Mouse (Mus musculus) heart, embryonic 11.5 days (tissue): Measurements from ENCODE around the gene Gipr. TPM values are rescaled to one million over a fixed set of nuclear protein-coding genes. Genes with fewer than 3 reads are reported as not detected.
A peak's percentile ranks its signal among the peaks of the same experiment; 100 is the strongest.

Experiments
- ATAC-seq: fragments of 200-750 bp; cut with Nextera tagmentation; replicated peaks from 2 replicates; pipeline ENCODE4 v1.8.0; 2017; ENCODE audit warnings: moderate library complexity; ENCODE audit not compliant: insufficient number of reproducible peaks, low FRiP score, low TSS enrichment
- H3K27ac ChIP-seq: fragments of 300-500 bp; sonication (generic); 2 replicates; pipeline ENCODE4 v1.5.1; 2014; ENCODE audit warnings: mild to moderate bottlenecking, low read depth, low read length
- H3K27me3 ChIP-seq: fragments of 300-500 bp; sonication (generic); 2 replicates; pipeline ENCODE4 v1.6.1; 2014; ENCODE audit warnings: mild to moderate bottlenecking, low read length, mixed read lengths; ENCODE audit not compliant: control insufficient read depth, insufficient read depth
- H3K36me3 ChIP-seq: fragments of 300-500 bp; sonication (generic); 2 replicates; pipeline ENCODE4 v1.6.1; 2014; ENCODE audit warnings: mild to moderate bottlenecking, low read length, moderate library complexity, mixed read lengths; ENCODE audit not compliant: control insufficient read depth, insufficient read depth
- H3K4me1 ChIP-seq: fragments of 300-500 bp; sonication (generic); 2 replicates; pipeline ENCODE4 v1.6.1; 2014; ENCODE audit warnings: low read length; ENCODE audit not compliant: control insufficient read depth, insufficient read depth
- H3K4me2 ChIP-seq: fragments of 300-500 bp; sonication (generic); 2 replicates; pipeline ENCODE4 v1.6.1; 2014; ENCODE audit warnings: mild to moderate bottlenecking, moderate library complexity
- H3K4me3 ChIP-seq: fragments of 300-500 bp; sonication (generic); 2 replicates; pipeline ENCODE4 v1.5.1; 2014; ENCODE audit warnings: low read depth, low read length
- H3K9ac ChIP-seq: fragments of 300-500 bp; sonication (generic); 2 replicates; pipeline ENCODE4 v1.6.1; 2014; ENCODE audit warnings: mild to moderate bottlenecking, low read depth, low read length, moderate library complexity
- H3K9me3 ChIP-seq: fragments of 300-500 bp; sonication (generic); replicated peaks from 2 replicates; pipeline ENCODE4 v1.6.1; 2016; ENCODE audit warnings: low read length; ENCODE audit not compliant: control insufficient read depth
- WGBS: fragments of 180-500 bp; shearing (Covaris S2); extraction: QIAGEN DNeasy Blood & Tissue Kit; methylation state at CpG from one replicate; pipeline ENCODE4 v1.1.7; 2014; ENCODE audit not compliant: insufficient replicate concordance; 5-methylcytosine and 5-hydroxymethylcytosine counted together
- polyA plus RNA-seq: library from polyadenylated mRNA; unstranded; fragments of >200 nt; fragmentation: Nextera tagmentation; extraction: Ambion mirVana; gene quantifications from 2 replicates; pipeline ENCODE4 v1.2.1, GENCODE M21; 2014

Gipr gene
- polyA plus RNA-seq, 1 experiment from 2014 or later = 10.8 TPM

DNA sequence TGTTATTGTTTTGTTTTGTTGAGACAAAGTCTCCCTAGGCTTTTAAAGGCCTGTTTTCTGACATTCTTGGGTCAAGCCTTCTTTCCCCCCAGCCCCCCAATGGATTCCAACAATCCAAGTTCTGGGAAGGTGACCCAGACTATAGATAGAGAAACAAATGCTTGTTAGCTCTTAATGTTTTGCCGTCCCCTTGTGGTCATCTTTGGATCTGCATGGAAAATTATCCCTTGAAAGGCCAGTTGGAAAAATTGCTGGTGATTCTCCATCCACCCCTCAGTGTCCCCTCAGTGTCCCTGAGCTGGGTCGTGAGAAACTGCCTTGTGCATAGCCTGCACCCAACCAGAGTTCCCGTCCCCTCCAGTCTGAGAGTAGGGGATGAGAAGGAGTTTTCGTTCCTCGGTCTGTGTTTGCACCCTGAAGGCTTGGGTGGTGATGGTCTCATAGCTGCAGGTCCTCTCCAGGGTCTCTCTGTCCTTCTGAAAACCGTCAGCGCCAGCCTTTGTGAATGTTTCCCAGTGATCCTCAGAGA, 43.1 kb upstream of the Gipr start:
- Histone ChIP-seq H3K27me3 (no peaks in the 10 kb centered on the region), H3K4me3 (no peak overlapping the region), H3K4me2 (no peak overlapping the region), H3K9me3 (0 out of 2 replicates have a peak, but pooled peaks cover 3% of the 10 kb centered on the region), H3K27ac (no peak overlapping the region), H3K36me3 (peaks cover 7% of the 10 kb centered on the region; the same call in 1 of the 2 replicates), H3K4me1 (no peaks in the 10 kb centered on the region; the same call in 1 of the 2 replicates), H3K9ac (no peak overlapping the region)
- ATAC-seq = no peak
- WGBS = 52% methylated on average over 7 of the region's 7 CpGs

DNA sequence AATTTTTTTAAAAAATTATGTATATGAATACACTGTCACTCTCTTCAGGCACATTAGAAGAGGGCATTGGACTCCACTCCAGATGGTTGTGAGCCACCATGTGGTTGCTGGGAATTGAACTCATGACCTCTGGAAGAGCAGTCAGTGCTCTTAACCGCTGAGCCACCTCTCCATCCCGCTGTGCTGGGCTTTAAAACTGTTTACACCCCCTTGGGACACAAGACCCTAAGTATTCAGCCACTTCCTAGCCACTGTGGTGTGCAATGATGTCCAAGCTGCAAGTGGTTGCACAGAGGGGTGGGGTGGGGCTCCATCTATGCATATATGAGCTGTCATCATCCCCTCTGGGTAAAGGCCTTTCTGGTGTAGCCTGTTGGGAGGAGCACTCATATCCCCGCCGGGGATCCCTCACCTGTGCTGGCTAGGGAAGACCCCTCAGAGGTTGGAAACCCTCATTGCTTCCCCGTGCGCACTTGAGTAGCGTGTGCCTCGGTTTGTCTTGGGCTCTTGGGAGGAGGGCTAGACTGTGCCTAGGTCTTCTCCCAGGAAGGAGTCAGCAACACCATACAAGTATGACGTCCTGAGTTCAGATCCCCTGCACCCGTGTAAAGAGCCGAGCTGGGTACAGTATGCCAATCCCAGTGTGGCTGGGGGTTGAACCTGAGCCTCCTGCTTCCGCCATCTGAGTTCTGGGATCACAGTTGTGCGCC, 42.4 kb upstream of the Gipr start:
- H3K27me3 ChIP-seq = no peaks in the 10 kb centered on the region
- H3K9ac ChIP-seq = no peak overlapping the region
- 0 out of 2 replicates have a peak, but pooled peaks cover 3% of the 10 kb centered on the region for H3K9me3 ChIP-seq
- H3K36me3 ChIP-seq = peaks cover 7% of the 10 kb centered on the region; the same call in 1 of the 2 replicates
- H3K4me2 ChIP-seq = no peak overlapping the region
- 0 out of 2 replicates have a peak, but pooled peaks have one; percentile 21 for ATAC-seq
- WGBS = 72% methylated on average over 13 of the region's 13 CpGs
- H3K4me1 ChIP-seq = no peaks in the 10 kb centered on the region; the same call in 1 of the 2 replicates
- no peak overlapping the region for H3K4me3 ChIP-seq
- no peak overlapping the region for H3K27ac ChIP-seq

DNA sequence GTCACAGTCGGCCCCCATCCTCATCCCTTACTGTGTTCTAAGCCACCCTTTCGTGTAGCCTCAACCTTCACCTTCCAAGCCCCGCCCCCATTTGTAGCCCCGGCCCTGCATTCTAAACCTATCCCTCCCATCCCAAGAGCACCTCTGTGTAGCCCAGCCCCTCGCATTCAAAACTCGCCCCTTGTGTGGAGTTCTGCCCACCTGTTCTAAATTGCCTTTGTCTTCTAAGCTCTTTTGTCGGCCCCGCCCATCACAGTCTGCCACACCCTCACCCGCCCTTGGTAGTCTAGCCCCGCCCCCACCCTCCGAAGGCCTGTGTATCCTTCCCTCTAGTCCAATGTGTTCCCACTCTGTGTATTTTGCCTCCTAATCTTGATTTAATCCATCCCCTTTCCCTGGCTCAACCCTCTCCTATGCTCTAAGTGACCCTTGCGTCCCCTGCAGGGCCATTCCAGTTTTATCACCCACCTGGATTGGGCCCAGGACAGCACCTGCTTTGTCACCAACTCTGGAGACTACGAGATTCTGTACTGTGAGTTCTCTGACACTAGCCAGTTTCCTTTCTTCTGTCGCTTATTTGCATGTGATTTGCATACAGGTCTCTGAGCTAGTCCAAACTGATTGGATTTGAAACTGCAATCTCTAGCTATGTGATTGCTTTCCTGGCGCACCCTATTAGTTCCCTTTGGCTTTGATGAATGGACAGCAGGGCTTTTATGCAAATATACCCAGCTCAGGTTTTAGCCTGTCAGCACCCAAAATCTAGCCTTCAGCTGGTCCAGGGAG, 36.3 kb upstream of the Gipr start:
- 47% methylated on average over 15 of the region's 15 CpGs for WGBS
- H3K36me3 ChIP-seq = peaks cover 7% of the 10 kb centered on the region; the same call in 1 of the 2 replicates
- H3K4me2 ChIP-seq = no peak overlapping the region
- no peaks in the 10 kb centered on the region for H3K27me3 ChIP-seq
- no peak overlapping the region for H3K4me3 ChIP-seq
- ATAC-seq = no peak; the same call in 1 of the 2 replicates
- H3K4me1 ChIP-seq = no peaks in the 10 kb centered on the region
- H3K9ac ChIP-seq = no peak overlapping the region
- H3K27ac ChIP-seq = no peak overlapping the region
- no peaks in the 10 kb centered on the region for H3K9me3 ChIP-seq

DNA sequence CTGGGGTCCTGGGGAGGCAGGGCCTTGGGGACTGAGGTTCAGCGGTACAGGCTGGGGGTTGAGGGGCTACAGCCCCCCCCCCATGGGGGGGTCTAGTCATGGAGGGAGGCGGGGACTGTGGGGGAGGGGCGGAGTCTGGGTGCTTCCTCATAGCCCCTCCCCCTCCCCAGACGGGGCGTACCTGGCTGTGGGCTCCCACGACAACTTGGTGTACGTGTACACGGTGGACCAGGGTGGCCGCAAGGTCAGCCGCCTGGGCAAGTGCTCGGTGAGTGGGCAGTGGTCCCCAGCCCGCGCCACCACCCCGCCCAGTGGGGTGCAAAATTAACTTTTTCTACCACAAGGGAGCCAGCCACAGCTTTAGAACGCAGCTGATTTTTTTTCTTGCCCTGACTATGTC, 35.7 kb upstream of the Gipr start:
- H3K4me2 ChIP-seq = no peak overlapping the region
- no peak overlapping the region for H3K4me3 ChIP-seq
- H3K9ac ChIP-seq = no peak overlapping the region
- H3K27me3 ChIP-seq = no peaks in the 10 kb centered on the region
- no peak overlapping the region for H3K27ac ChIP-seq
- ATAC-seq = 0 out of 2 replicates have a peak, but pooled peaks have one; percentile 48
- H3K4me1 ChIP-seq = no peaks in the 10 kb centered on the region
- H3K9me3 ChIP-seq = no peaks in the 10 kb centered on the region
- H3K36me3 ChIP-seq = peaks cover 7% of the 10 kb centered on the region; the same call in 1 of the 2 replicates
- 60% methylated on average over 12 of the region's 15 CpGs for WGBS

DNA sequence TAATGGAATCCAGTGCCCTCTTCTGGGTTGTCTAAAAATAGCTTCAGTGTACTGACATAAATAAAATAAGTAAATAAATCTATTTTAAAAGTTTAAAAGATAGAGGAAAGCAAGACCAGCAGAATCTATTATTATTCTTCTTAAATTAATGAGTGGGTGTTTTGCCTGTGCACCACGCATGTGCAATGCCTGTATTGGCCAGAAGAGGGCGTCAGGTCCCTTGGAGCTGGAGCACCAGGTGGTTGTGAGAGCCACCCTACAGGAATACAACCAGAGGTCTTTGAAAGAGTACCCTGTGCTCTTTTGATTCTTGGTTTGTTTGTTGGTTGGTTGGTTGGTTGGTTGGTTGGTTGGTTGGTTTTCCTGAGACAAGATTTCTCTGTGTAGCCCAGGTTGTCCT, 32.1 kb upstream of the Gipr start:
- no peak for ATAC-seq
- Histone ChIP-seq H3K4me2 (no peak overlapping the region), H3K27ac (no peak overlapping the region), H3K27me3 (no peaks in the 10 kb centered on the region), H3K9ac (no peak overlapping the region), H3K9me3 (peaks cover 4% of the 10 kb centered on the region; the same call in 1 of the 2 replicates), H3K4me3 (no peak overlapping the region), H3K4me1 (no peaks in the 10 kb centered on the region), H3K36me3 (peaks cover 18% of the 10 kb centered on the region)
- 23% methylated on average over 2 of the region's 2 CpGs for WGBS

DNA sequence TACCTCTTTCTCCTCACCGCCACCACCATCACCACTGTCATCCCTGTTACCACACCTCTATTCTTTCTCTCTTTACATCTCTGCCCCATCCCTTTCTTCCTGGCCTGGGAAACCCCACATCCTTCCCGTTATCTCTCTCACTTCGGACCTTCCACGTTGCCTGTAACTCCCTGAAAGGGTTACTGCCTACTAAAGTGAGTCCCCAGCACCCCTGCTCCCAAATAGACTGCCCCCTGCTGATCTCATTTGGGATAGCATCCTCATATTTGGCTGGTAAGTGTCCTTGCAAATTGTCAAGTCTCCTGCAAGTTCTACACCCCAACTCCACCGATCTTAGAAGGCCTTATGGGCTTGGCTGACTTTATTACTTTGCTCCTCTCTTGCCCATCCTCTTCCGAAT, 30.7 kb upstream of the Gipr start:
- no peak overlapping the region for H3K4me3 ChIP-seq
- ATAC-seq = no peak
- no peak overlapping the region for H3K27ac ChIP-seq
- 55% methylated on average over 6 of the region's 6 CpGs for WGBS
- H3K9ac ChIP-seq = no peak overlapping the region
- H3K27me3 ChIP-seq = no peaks in the 10 kb centered on the region
- peaks cover 22% of the 10 kb centered on the region for H3K36me3 ChIP-seq
- H3K4me2 ChIP-seq = no peak overlapping the region
- no peaks in the 10 kb centered on the region for H3K4me1 ChIP-seq
- H3K9me3 ChIP-seq = peaks cover 4% of the 10 kb centered on the region; the same call in 1 of the 2 replicates

DNA sequence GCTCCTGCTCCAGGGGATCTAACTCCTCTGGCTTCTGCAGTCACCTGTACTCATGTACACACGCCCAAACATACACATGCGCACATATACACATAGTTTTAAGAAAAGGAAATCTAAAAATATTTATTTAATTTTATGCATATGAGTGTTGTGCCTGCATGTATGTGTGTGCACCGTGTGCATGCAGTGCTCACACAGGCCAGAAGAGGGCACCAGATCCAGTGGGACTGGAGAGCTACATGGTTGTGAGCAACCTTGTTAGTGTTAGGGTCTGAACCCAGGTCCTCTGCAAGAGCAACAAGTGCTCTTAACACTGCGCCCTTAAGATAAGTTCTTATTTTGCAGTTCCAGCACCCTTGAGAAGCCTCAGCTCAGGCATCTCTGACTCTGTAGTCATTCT, 28.7 kb upstream of the Gipr start:
- WGBS = 95% methylated on average over 4 of the region's 4 CpGs
- Histone ChIP-seq H3K4me2 (no peak overlapping the region), H3K36me3 (peaks cover 27% of the 10 kb centered on the region)

DNA sequence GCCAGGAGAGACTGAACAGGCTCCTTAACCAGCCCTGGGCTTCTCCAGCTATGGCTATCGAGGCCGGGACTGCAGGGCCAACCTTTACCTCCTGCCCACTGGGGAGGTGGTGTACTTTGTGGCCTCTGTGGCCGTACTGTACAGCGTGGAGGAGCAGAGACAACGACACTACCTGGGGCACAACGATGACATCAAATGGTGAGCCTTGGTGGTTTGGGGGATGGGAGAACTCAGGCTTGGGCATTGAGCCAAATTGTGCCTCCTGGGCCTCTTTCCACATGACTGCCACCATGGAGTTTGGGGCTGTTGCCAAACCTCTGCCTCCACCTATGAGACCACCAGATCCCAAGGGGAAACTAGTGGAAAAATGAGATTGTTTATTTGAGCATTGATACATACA, 18.8 kb upstream of the Gipr start:
- H3K9ac ChIP-seq = no peak overlapping the region
- H3K27me3 ChIP-seq = no peaks in the 10 kb centered on the region
- H3K27ac ChIP-seq = 0 out of 2 replicates have a peak overlapping the region, but pooled peaks have one; percentile 29
- peaks cover 18% of the 10 kb centered on the region for H3K4me1 ChIP-seq
- no peaks in the 10 kb centered on the region for H3K9me3 ChIP-seq
- H3K4me2 ChIP-seq = no peak overlapping the region
- peaks cover 3% of the 10 kb centered on the region for H3K36me3 ChIP-seq
- no peak overlapping the region for H3K4me3 ChIP-seq
- 81% methylated on average over 6 of the region's 6 CpGs for WGBS
- ATAC-seq = no peak; the same call in 1 of the 2 replicates

More for the DNA sequence above, 28.7 kb upstream of the Gipr start:
- no peak for ATAC-seq
- Histone ChIP-seq H3K9ac (no peak overlapping the region), H3K4me3 (no peak overlapping the region), H3K27ac (no peak overlapping the region), H3K27me3 (no peaks in the 10 kb centered on the region), H3K9me3 (peaks cover 4% of the 10 kb centered on the region; the same call in 1 of the 2 replicates), H3K4me1 (no peaks in the 10 kb centered on the region; the same call in 1 of the 2 replicates)
